Mouse (Mus musculus) liver, embryonic 15.5 days (tissue): ENCODE measurements around the gene Elovl2. TPM values are rescaled to one million over a fixed set of nuclear protein-coding genes. Genes with fewer than 3 reads are reported as not detected.
"Not testable (repeated sequence)": the region's sequence is repeated elsewhere in the genome, so short reads cannot be mapped to it uniquely, and the experiment has no call there.

ENCODE experiments used
- ATAC-seq: fragments of 200-750 bp; cut with Nextera tagmentation; 2 replicates; pipeline ENCODE4 v1.8.0; 2017; ENCODE audit warnings: moderate number of reproducible peaks, mild to moderate bottlenecking, moderate library complexity; ENCODE audit not compliant: insufficient read depth
- H3K27ac ChIP-seq: fragments of 300-500 bp; sonication (generic); replicated peaks from 2 replicates; pipeline ENCODE4 v1.5.1; 2015; ENCODE audit warnings: mild to moderate bottlenecking, inconsistent platforms
- H3K27me3 ChIP-seq: fragments of 300-500 bp; sonication (generic); 2 replicates; pipeline ENCODE4 v1.6.1; 2015; ENCODE audit warnings: mild to moderate bottlenecking, inconsistent platforms
- H3K36me3 ChIP-seq: fragments of 300-500 bp; sonication (generic); replicated peaks from 2 replicates; pipeline ENCODE4 v1.6.1; 2015; ENCODE audit warnings: moderate library complexity, mild to moderate bottlenecking, inconsistent platforms
- H3K4me1 ChIP-seq: fragments of 300-500 bp; sonication (generic); replicated peaks from 2 replicates; pipeline ENCODE4 v1.6.1; 2015; ENCODE audit warnings: inconsistent platforms
- H3K4me2 ChIP-seq: fragments of 300-500 bp; sonication (generic); 2 replicates; pipeline ENCODE4 v1.6.1; 2015; ENCODE audit warnings: moderate library complexity, mild to moderate bottlenecking, inconsistent platforms
- H3K4me3 ChIP-seq: fragments of 300-500 bp; sonication (generic); replicated peaks from 2 replicates; pipeline ENCODE4 v1.5.1; 2015; ENCODE audit warnings: mild to moderate bottlenecking, inconsistent platforms
- H3K9ac ChIP-seq: fragments of 300-500 bp; sonication (generic); 2 replicates; pipeline ENCODE4 v1.6.1; 2015; ENCODE audit warnings: moderate library complexity, mild to moderate bottlenecking, inconsistent platforms
- H3K9me3 ChIP-seq: fragments of 300-500 bp; sonication (generic); replicated peaks from 2 replicates; pipeline ENCODE4 v1.6.1; 2016; ENCODE audit warnings: inconsistent platforms
- WGBS: fragments of 180-500 bp; shearing (Covaris S2); methylation state at CpG from one replicate; pipeline ENCODE4 v1.1.7; 2015; ENCODE audit warnings: mixed read lengths; ENCODE audit not compliant: insufficient replicate concordance; 5-methylcytosine and 5-hydroxymethylcytosine counted together
- polyA plus RNA-seq: library from polyadenylated mRNA; unstranded; fragments of >200 nt; fragmentation: Nextera tagmentation; extraction: Ambion mirVana; gene quantifications from 2 replicates; pipeline ENCODE4 v1.2.1, GENCODE M21; 2015

Gene Elovl2
- polyA plus RNA-seq: 42.5 and 44.7 TPM in 2 replicates

- peak within 1 kb of the TSS; percentile 72 for H3K4me2 ChIP-seq
- peak within 1 kb of the TSS; percentile 50 for H3K9ac ChIP-seq
- H3K36me3 ChIP-seq: no peaks in the 10 kb centered on the region
- H3K4me1 ChIP-seq: peaks cover 10% of the 10 kb centered on the region; the same call in 1 of the 2 replicates
- H3K9me3 ChIP-seq: no peaks in the 10 kb centered on the region
- peak within 1 kb of the TSS; percentile 60 for H3K4me3 ChIP-seq
- ATAC-seq: peak; percentile 84
- H3K27me3 ChIP-seq: peaks cover 23% of the 10 kb centered on the region
- WGBS: 2% methylated on average over 76 of the region's 77 CpGs
- H3K27ac ChIP-seq: no peak within 1 kb of the TSS; the same call in 1 of the 2 replicates
These were observed at the start of gene Elovl2 for GRCm38 (mm10) chr13:41220304-41220834. Elovl2 (minus strand) TSS chr13:41220405.

GRCm38 (mm10) chr13:41267827-41268408 is 47.7 kb upstream of the Elovl2 start:
- H3K9ac ChIP-seq: no peak overlapping the region
- no peak for ATAC-seq
- no peaks in the 10 kb centered on the region for H3K9me3 ChIP-seq
- H3K4me2 ChIP-seq: no peak overlapping the region
- H3K36me3 ChIP-seq: 0 out of 2 replicates have a peak, but pooled peaks cover 5% of the 10 kb centered on the region
- 52% methylated on average over 7 of the region's 7 CpGs for WGBS
- H3K27me3 ChIP-seq: no peaks in the 10 kb centered on the region
- H3K4me3 ChIP-seq: no peak overlapping the region
- H3K4me1 ChIP-seq: 0 out of 2 replicates have a peak, but pooled peaks cover 6% of the 10 kb centered on the region
- no peak overlapping the region for H3K27ac ChIP-seq

GRCm38 (mm10) chr13:41263304-41264006 is 43.2 kb upstream of the Elovl2 start:
- no peaks in the 10 kb centered on the region for H3K36me3 ChIP-seq
- H3K4me1 ChIP-seq: 0 out of 2 replicates have a peak, but pooled peaks cover 6% of the 10 kb centered on the region

GRCm38 (mm10) chr13:41261617-41262016 is 41.4 kb upstream of the Elovl2 start:
- H3K9ac ChIP-seq, H3K4me3 ChIP-seq, ATAC-seq, H3K4me2 ChIP-seq, H3K4me1 ChIP-seq, H3K27ac ChIP-seq, H3K27me3 ChIP-seq, H3K36me3 ChIP-seq, H3K9me3 ChIP-seq: not testable (repeated sequence)
- WGBS: 76% methylated on average over 8 of the region's 8 CpGs

More at GRCm38 (mm10) chr13:41263304-41264006, 43.2 kb upstream of the Elovl2 start:
- no peaks in the 10 kb centered on the region for H3K9me3 ChIP-seq
- H3K9ac ChIP-seq: no peak overlapping the region
- 50% methylated on average over 5 of the region's 5 CpGs for WGBS
- no peaks in the 10 kb centered on the region for H3K27me3 ChIP-seq
- H3K4me2 ChIP-seq: no peak overlapping the region
- H3K4me3 ChIP-seq: no peak overlapping the region
- H3K27ac ChIP-seq: no peak overlapping the region
- ATAC-seq: no peak

- Histone ChIP-seq H3K4me1 (no peaks in the 10 kb centered on the region), H3K36me3 (no peaks in the 10 kb centered on the region), H3K27me3 (no peaks in the 10 kb centered on the region), H3K4me3 (no peak overlapping the region), H3K9me3 (no peaks in the 10 kb centered on the region), H3K27ac (no peak overlapping the region), H3K9ac (no peak overlapping the region), H3K4me2 (no peak overlapping the region)
- no peak for ATAC-seq
- 66% methylated on average over 4 of the region's 4 CpGs for WGBS
These were observed 37.6 kb upstream of the Elovl2 start for GRCm38 (mm10) chr13:41257851-41258250.

- Histone ChIP-seq H3K4me1 (peaks cover 4% of the 10 kb centered on the region; the same call in 1 of the 2 replicates), H3K9me3 (no peaks in the 10 kb centered on the region), H3K27me3 (no peaks in the 10 kb centered on the region), H3K36me3 (no peaks in the 10 kb centered on the region), H3K4me3 (no peak overlapping the region), H3K27ac (no peak overlapping the region), H3K4me2 (no peak overlapping the region), H3K9ac (no peak overlapping the region)
- no peak for ATAC-seq
- 37% methylated on average over 3 of the region's 3 CpGs for WGBS
These were observed 36.8 kb upstream of the Elovl2 start for GRCm38 (mm10) chr13:41256962-41257361.

- ATAC-seq: no peak
- WGBS: 79% methylated on average over 5 of the region's 5 CpGs
These were observed 35.9 kb upstream of the Elovl2 start for GRCm38 (mm10) chr13:41256126-41256525.

GRCm38 (mm10) chr13:41252736-41253135 is 32.5 kb upstream of the Elovl2 start:
- Histone ChIP-seq H3K4me3 (no peak overlapping the region), H3K9me3 (no peaks in the 10 kb centered on the region), H3K4me1 (peaks cover 36% of the 10 kb centered on the region), H3K27me3 (no peaks in the 10 kb centered on the region), H3K27ac (no peak overlapping the region), H3K4me2 (no peak overlapping the region), H3K9ac (no peak overlapping the region), H3K36me3 (no peaks in the 10 kb centered on the region)
- WGBS: 74% methylated on average over 7 of the region's 7 CpGs
- no peak for ATAC-seq

More at GRCm38 (mm10) chr13:41256126-41256525, 35.9 kb upstream of the Elovl2 start:
- H3K4me1 ChIP-seq: peaks cover 12% of the 10 kb centered on the region
- H3K9ac ChIP-seq: no peak overlapping the region
- H3K4me2 ChIP-seq: no peak overlapping the region
- H3K4me3 ChIP-seq: no peak overlapping the region
- no peak overlapping the region for H3K27ac ChIP-seq
- H3K9me3 ChIP-seq: no peaks in the 10 kb centered on the region
- H3K27me3 ChIP-seq: no peaks in the 10 kb centered on the region
- no peaks in the 10 kb centered on the region for H3K36me3 ChIP-seq

- no peak overlapping the region; the same call in 1 of the 2 replicates for H3K4me2 ChIP-seq
- 75% methylated on average over 6 of the region's 6 CpGs for WGBS
These were observed 31.9 kb upstream of the Elovl2 start for GRCm38 (mm10) chr13:41252141-41252540.

GRCm38 (mm10) chr13:41251667-41252066 is 31.5 kb upstream of the Elovl2 start:
- H3K27ac ChIP-seq: peak overlapping the region; percentile 20; the same call in 1 of the 2 replicates
- H3K4me2 ChIP-seq: no peak overlapping the region; the same call in 1 of the 2 replicates

More at GRCm38 (mm10) chr13:41252141-41252540, 31.9 kb upstream of the Elovl2 start:
- ATAC-seq: no peak
- Histone ChIP-seq H3K4me1 (peaks cover 36% of the 10 kb centered on the region), H3K27ac (peak overlapping the region; percentile 20; the same call in 1 of the 2 replicates), H3K9me3 (no peaks in the 10 kb centered on the region), H3K36me3 (no peaks in the 10 kb centered on the region), H3K4me3 (no peak overlapping the region), H3K9ac (no peak overlapping the region), H3K27me3 (no peaks in the 10 kb centered on the region)

GRCm38 (mm10) chr13:41251232-41251631 is 31.0 kb upstream of the Elovl2 start:
- H3K27ac ChIP-seq, ATAC-seq: not testable (repeated sequence)

More at GRCm38 (mm10) chr13:41251667-41252066, 31.5 kb upstream of the Elovl2 start:
- Histone ChIP-seq H3K9me3 (no peaks in the 10 kb centered on the region), H3K9ac (no peak overlapping the region), H3K27me3 (no peaks in the 10 kb centered on the region), H3K4me3 (no peak overlapping the region), H3K4me1 (peaks cover 36% of the 10 kb centered on the region), H3K36me3 (no peaks in the 10 kb centered on the region)
- 62% methylated on average over 5 of the region's 5 CpGs for WGBS
- ATAC-seq: no peak

More at GRCm38 (mm10) chr13:41251232-41251631, 31.0 kb upstream of the Elovl2 start:
- H3K9ac ChIP-seq, H3K27me3 ChIP-seq, H3K36me3 ChIP-seq, H3K9me3 ChIP-seq, H3K4me3 ChIP-seq: not testable (repeated sequence)
- Histone ChIP-seq H3K4me1 (peaks cover 36% of the 10 kb centered on the region), H3K4me2 (peak overlapping the region; percentile 84)
- WGBS: 83% methylated on average over 5 of the region's 5 CpGs
